Mouse (Mus musculus) ES-E14 (cell line): ENCODE data around the gene Cfap58. TPM values are rescaled to one million over a fixed set of nuclear protein-coding genes. Genes with fewer than 3 reads are reported as not detected.

Source experiments
- DNase-seq: peaks from one replicate; pipeline ENCODE4 v3.0.0-alpha.2; 2013; ENCODE audit warnings: low read depth, low spot score
- H3K27ac ChIP-seq: 2 replicates; pipeline ENCODE4 v1.5.1; 2012; ENCODE audit warnings: low read depth, mild to moderate bottlenecking, low read length, moderate library complexity, mixed read lengths; ENCODE audit not compliant: poor library complexity, insufficient read depth, severe bottlenecking
- H3K36me3 ChIP-seq: 2 replicates; pipeline ENCODE4 v1.6.1; 2012; ENCODE audit warnings: mild to moderate bottlenecking, low read length, moderate library complexity, mixed read lengths; ENCODE audit not compliant: control insufficient read depth, poor library complexity, insufficient read depth, severe bottlenecking
- H3K4me1 ChIP-seq, 2 experiments: fragments of 150-350 bp in 1 of 2; sonication (generic) in 1 of 2; 2 replicates each; pipeline ENCODE4 v1.6.1; 2012; ENCODE audit warnings: low read length in 2 of 2, mild to moderate bottlenecking in 1 of 2, mixed read lengths in 1 of 2; ENCODE audit not compliant: control insufficient read depth in 2 of 2, insufficient read depth in 2 of 2, poor library complexity in 1 of 2
- H3K4me3 ChIP-seq, 2 experiments: fragments of 150-350 bp in 1 of 2; sonication (generic) in 1 of 2; 2 replicates each; pipeline ENCODE4 v1.5.1; 2012; ENCODE audit warnings: low read length in 2 of 2, low read depth in 1 of 2, mild to moderate bottlenecking in 1 of 2, mixed read lengths in 1 of 2; ENCODE audit not compliant: insufficient read depth in 1 of 2, poor library complexity in 1 of 2, severe bottlenecking in 1 of 2
- H3K9ac ChIP-seq: 2 replicates; pipeline ENCODE4 v1.6.1; 2012; ENCODE audit warnings: low read depth, mild to moderate bottlenecking, low read length, mixed read lengths; ENCODE audit not compliant: poor library complexity, insufficient read depth, severe bottlenecking
- H3K9me3 ChIP-seq: fragments of 150-350 bp; sonication (generic); 2 replicates; pipeline ENCODE4 v1.6.1; 2012; ENCODE audit warnings: low read depth, mild to moderate bottlenecking, low read length; ENCODE audit not compliant: control insufficient read depth, insufficient read depth
- CHD2 ChIP-seq: IDR thresholded peaks from 2 replicates; pipeline ENCODE4 v1.6.1; 2014; ENCODE audit warnings: mild to moderate bottlenecking, low read depth, low read length, inconsistent platforms
- HCFC1 ChIP-seq: IDR thresholded peaks from 2 replicates; pipeline ENCODE4 v1.6.1; 2012; ENCODE audit warnings: low read length, inconsistent platforms, borderline replicate concordance; ENCODE audit not compliant: insufficient read depth
- MAFK ChIP-seq: IDR thresholded peaks from 2 replicates; pipeline ENCODE4 v1.6.1; 2014; ENCODE audit warnings: mild to moderate bottlenecking, low read depth, low read length, inconsistent platforms; ENCODE audit not compliant: insufficient read depth
- ZC3H11A ChIP-seq: IDR thresholded peaks from 2 replicates; pipeline ENCODE4 v1.6.1; 2012; ENCODE audit warnings: low read depth, mild to moderate bottlenecking, inconsistent platforms, low read length, borderline replicate concordance
- ZNF384 ChIP-seq: IDR thresholded peaks from 2 replicates; pipeline ENCODE4 v1.6.1; 2012; ENCODE audit warnings: low read depth, low read length, inconsistent platforms
- in situ Hi-C, 2 experiments: fragments of 600-800 bp; cut with MboI; formaldehyde crosslinking; loops; one replicate each; pipeline ENCODE4 v1.15.1; 2025; ENCODE audit warnings: low sequenced_read_pairs in 2 of 2, inconsistent platforms in 1 of 2; ENCODE audit not compliant: unreplicated experiment in 2 of 2
- total RNA-seq: library from RNA; depleted of rRNA; stranded (reverse); fragments of 300-350 nt; gene quantifications from 2 replicates; pipeline ENCODE4 v1.2.3, GENCODE M21; 2012

The Cfap58 gene
- total RNA-seq, 1 experiment, result not detected

- H3K27ac ChIP-seq, result no peak overlapping the region
- DNase-seq, result no peak
- H3K9ac ChIP-seq, result no peak overlapping the region
- TF ChIP-seq ZC3H11A, result no peak
- no peak for TF ChIP-seq CHD2
- no peak for TF ChIP-seq HCFC1
- TF ChIP-seq MAFK, result no peak
- no peak for TF ChIP-seq ZNF384
- in situ Hi-C loops, result no loop called here
- H3K4me1 ChIP-seq, result no peaks in the 10 kb centered on the region
- no peaks in the 10 kb centered on the region for H3K9me3 ChIP-seq
- no peaks in the 10 kb centered on the region for H3K36me3 ChIP-seq
- H3K4me3 ChIP-seq, result no peak overlapping the region
Measured at GRCm38 (mm10) chr19:47968993-47969659, 31.7 kb downstream of the Cfap58 start.

GRCm38 (mm10) chr19:47971066-47971465 is 33.6 kb downstream of the Cfap58 start:
- Histone ChIP-seq H3K9ac (no peak overlapping the region), H3K27ac (no peak overlapping the region), H3K4me3 (no peak overlapping the region), H3K9me3 (no peaks in the 10 kb centered on the region), H3K4me1 (no peaks in the 10 kb centered on the region), H3K36me3 (no peaks in the 10 kb centered on the region)
- DNase-seq, result no peak
- in situ Hi-C loops, result no loop called here
- TF ChIP-seq CHD2 (no peak), ZNF384 (no peak), MAFK (no peak), HCFC1 (no peak), ZC3H11A (no peak)

- TF ChIP-seq MAFK, result no peak
- no peak for TF ChIP-seq ZNF384
- TF ChIP-seq CHD2, result no peak
- TF ChIP-seq HCFC1, result no peak
- TF ChIP-seq ZC3H11A, result no peak
- no peak for DNase-seq
- no peak overlapping the region for H3K4me3 ChIP-seq
- H3K9ac ChIP-seq, result no peak overlapping the region
- no peaks in the 10 kb centered on the region for H3K36me3 ChIP-seq
- peaks cover 0 to under 1% of the 10 kb centered on the region in 2 experiments; a peak in 1 of 4 replicates for H3K4me1 ChIP-seq
- in situ Hi-C loops, result no loop called here
- no peaks in the 10 kb centered on the region for H3K9me3 ChIP-seq
- H3K27ac ChIP-seq, result no peak overlapping the region
Measured at GRCm38 (mm10) chr19:47978109-47978701, 40.7 kb downstream of the Cfap58 start.

GRCm38 (mm10) chr19:47979446-47979845 is 42.0 kb downstream of the Cfap58 start:
- Histone ChIP-seq H3K4me1 (peaks cover 0 to 3% of the 10 kb centered on the region in 2 experiments; a peak in 1 of 4 replicates), H3K4me3 (no peak overlapping the region), H3K36me3 (no peaks in the 10 kb centered on the region), H3K9me3 (no peaks in the 10 kb centered on the region), H3K27ac (no peak overlapping the region), H3K9ac (no peak overlapping the region)
- DNase-seq, result no peak
- in situ Hi-C loops, result no loop called here
- TF ChIP-seq HCFC1, result no peak
